15 mouse cellular contexts compared by ENCODE assay signal in genomic region chr6:128159092-128159491, GRCm38 (mm10).
"Had no signal": no experiment of that assay in that cellular context is flagged by ENCODE, and none has a peak within 500 bp of the region (broad histone marks: within the 10 kb centered on the region; RNA-seq: fewer than 3 reads in every experiment).

No protein-coding gene starts in this region.

- H3K27ac ChIP-seq: kidney, embryonic 15.5 days; limb, embryonic 15.5 days; liver, embryonic 12.5 days; midbrain, embryonic 10.5 days; neural tube, embryonic 12.5 days; stomach, embryonic 15.5 days had no signal

- H3K4me3 ChIP-seq: kidney, embryonic 15.5 days; limb, embryonic 15.5 days; liver, embryonic 12.5 days; midbrain, embryonic 10.5 days; neural tube, embryonic 12.5 days; stomach, embryonic 15.5 days had no signal

- DNase-seq: kidney, adult 2 months; kidney, postnatal 14 days; layer of hippocampus, adult 9-11 months; layer of hippocampus, postnatal 36 days; lung, embryonic 14.5 days; lung, postnatal 10 days; lung, postnatal 4 days; midbrain, embryonic 14.5 days; thymus, postnatal 36 days had no signal
